Mouse (Mus musculus) embryonic stem cell, embryonic (primary cell): ENCODE measurements around the gene Exph5.

Experiments
- CTCF ChIA-PET, 4 experiments: fragments of 300-600 bp in 2 of 4; fragments of 350-600 bp in 2 of 4; sonication (Branson Sonifier 250); formaldehyde crosslinking; loops; one replicate each; lab custom pipeline; 2022; ENCODE audit warnings: inconsistent platforms in 2 of 4; lab: Charles Lee
- POLR2A ChIA-PET, 4 experiments: fragments of 300-600 bp in 2 of 4; fragments of 350-600 bp in 2 of 4; sonication (Branson Sonifier 250); formaldehyde crosslinking; loops; one replicate each; lab custom pipeline; 2022; ENCODE audit warnings: antibody characterized with exemption in 4 of 4, inconsistent platforms in 1 of 4; lab: Charles Lee

Exph5 gene

GRCm38 (mm10) chr9:53292833-53293232 is 8.6 kb upstream of the Exph5 start:
- ChIA-PET POLR2A (interaction anchor here in 1 of 4 experiments (0.6 kb wide), 1 partner anchor 52 kb away, joined by 11 read pairs; no protein-coding TSS in a partner anchor), CTCF (no interaction called here)

- ChIA-PET CTCF (interaction anchor here in 1 of 4 experiments (1.4 kb wide), 1 partner anchor 63 kb away, joined by 3 read pairs; no protein-coding TSS in a partner anchor), POLR2A (interaction anchor here in 3 of 4 experiments (0.5 to 2.3 kb wide), 14 partner anchors 14 to 368 kb away, joined by 3 to 9 read pairs (median 3); partner anchors contain the start of gene Cul5 (in 1 of the 3))
These were observed 386 bp downstream of the Exph5 start for GRCm38 (mm10) chr9:53301801-53302311.

DNA sequence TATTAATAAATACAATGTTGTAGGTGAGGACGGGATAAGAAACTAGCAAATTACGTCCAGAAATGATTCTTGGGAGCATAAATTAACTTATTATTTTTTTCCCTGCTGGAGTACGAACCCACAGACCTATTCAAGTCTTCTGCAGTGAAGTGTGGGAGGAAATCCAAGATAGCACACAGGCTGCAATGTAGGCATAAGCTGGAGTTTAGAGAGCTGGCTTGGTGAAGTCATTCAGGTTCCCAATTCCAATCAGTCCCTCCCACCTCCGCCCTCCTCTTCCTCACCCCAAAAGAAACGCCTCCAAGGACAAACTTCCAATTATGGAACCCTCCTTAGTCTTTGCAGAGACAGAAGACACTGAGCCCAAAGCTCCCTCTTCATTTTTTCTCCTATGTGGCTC is 945 bp downstream of the Exph5 start:
- ChIA-PET POLR2A (interaction anchor here in 2 of 4 experiments (0.7 to 2.3 kb wide), 8 partner anchors 9 to 367 kb away, joined by 3 to 9 read pairs (median 4); partner anchors contain the start of gene Cul5 (in 1 of the 2)), CTCF (no interaction called here)

DNA sequence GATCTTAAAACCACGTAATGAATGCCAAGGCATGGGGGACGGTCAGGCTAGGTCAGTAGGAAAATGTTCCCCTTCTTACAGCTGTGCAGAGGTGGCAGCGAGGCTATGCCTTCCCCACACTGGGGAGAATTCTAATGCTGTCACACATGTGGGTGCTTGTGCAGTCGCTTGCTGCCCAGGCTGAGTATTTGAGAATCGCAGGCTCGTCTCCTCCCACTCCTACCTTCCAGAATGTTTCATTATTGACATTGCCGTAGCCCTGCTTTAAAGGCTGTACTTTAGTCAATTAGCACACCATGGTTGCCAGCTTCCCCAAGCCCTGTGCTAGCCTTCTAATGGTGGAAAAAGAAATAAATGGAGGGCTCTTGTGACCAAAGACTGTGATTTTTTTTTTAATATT is 6.4 kb downstream of the Exph5 start:
- CTCF ChIA-PET = no interaction called here
- POLR2A ChIA-PET = interaction anchor here in 1 of 4 experiments (0.8 kb wide), 1 partner anchor 9 kb away, joined by 3 read pairs; no protein-coding TSS in a partner anchor

DNA sequence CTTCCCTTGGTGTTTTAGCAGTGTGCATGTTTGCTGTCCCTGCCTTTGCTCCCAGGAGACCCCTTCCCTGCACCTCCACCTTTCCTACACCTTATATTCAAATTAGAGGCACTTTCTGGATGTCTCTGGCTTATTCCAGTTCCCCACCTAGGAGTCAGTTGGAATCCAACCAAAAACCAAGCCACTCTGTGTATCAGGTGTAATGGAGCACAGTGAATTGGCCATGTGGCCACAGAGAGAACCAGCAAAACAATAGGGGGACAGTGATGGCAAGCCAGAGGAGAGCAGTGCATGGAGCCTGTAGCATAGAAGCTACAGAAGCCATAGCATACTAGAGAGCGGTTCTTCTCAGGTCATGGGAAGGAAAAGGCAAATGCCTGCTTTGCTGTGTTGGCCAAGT is 11.5 kb downstream of the Exph5 start:
- ChIA-PET POLR2A (interaction anchor here in 2 of 4 experiments (0.5 to 0.6 kb wide), 2 partner anchors 41 to 73 kb away, joined by 4 read pairs; no protein-coding TSS in a partner anchor), CTCF (no interaction called here)

DNA sequence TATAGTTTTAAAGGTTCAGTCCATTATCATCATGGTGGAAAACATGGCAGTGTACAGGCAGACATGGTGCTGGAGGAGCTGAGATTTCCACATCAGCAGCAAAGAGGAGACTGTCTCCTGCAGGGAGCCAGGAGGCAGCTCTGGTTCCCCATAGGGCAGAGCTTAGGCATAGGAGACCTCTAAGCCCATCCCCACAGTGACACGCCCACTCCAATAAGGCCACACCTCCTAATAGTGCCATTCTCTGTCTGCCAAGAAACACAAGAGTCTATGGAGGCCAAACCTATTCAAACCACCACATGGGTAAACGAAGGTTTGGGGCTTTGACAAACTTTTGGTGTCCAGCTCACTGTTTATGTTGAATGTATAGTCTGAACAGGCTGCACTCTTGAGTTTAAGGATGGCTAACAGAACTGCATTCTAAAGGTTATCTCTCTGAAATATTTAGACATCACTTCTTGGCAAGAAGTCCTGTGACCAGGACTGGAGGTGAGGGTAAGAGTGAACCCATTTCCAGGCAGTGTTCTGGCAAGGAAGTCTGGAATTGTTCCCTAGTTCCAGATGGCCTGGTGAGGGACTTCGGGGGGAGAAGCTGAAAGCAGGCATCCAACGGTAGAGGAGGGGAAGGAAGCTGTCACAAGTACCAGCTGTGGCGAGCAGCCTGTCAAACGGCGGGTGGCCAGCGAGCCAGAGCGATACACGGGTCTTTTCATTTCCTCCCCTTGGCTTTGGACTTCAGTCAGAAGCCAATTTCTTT is 19.6 kb downstream of the Exph5 start:
- ChIA-PET CTCF (no interaction called here), POLR2A (interaction anchor here in 2 of 4 experiments (0.8 to 1.4 kb wide), 3 partner anchors 8 to 50 kb away, joined by 3 to 4 read pairs (median 3); no protein-coding TSS in a partner anchor)

GRCm38 (mm10) chr9:53321683-53322082 is 20.2 kb downstream of the Exph5 start:
- CTCF ChIA-PET = no interaction called here

GRCm38 (mm10) chr9:53323419-53324251 is 22.2 kb downstream of the Exph5 start:
- CTCF ChIA-PET = no interaction called here
- POLR2A ChIA-PET = interaction anchor here in 3 of 4 experiments (0.6 to 1.8 kb wide), 6 partner anchors 17 to 479 kb away, joined by 3 to 5 read pairs (median 4); partner anchors contain the start of gene Exph5 (in 1 of the 3)

More at GRCm38 (mm10) chr9:53321683-53322082, 20.2 kb downstream of the Exph5 start:
- POLR2A ChIA-PET = interaction anchor here in 1 of 4 experiments (0.9 to 1.4 kb wide), 2 partner anchors 8 to 51 kb away, joined by 3 to 4 read pairs; no protein-coding TSS in a partner anchor

DNA sequence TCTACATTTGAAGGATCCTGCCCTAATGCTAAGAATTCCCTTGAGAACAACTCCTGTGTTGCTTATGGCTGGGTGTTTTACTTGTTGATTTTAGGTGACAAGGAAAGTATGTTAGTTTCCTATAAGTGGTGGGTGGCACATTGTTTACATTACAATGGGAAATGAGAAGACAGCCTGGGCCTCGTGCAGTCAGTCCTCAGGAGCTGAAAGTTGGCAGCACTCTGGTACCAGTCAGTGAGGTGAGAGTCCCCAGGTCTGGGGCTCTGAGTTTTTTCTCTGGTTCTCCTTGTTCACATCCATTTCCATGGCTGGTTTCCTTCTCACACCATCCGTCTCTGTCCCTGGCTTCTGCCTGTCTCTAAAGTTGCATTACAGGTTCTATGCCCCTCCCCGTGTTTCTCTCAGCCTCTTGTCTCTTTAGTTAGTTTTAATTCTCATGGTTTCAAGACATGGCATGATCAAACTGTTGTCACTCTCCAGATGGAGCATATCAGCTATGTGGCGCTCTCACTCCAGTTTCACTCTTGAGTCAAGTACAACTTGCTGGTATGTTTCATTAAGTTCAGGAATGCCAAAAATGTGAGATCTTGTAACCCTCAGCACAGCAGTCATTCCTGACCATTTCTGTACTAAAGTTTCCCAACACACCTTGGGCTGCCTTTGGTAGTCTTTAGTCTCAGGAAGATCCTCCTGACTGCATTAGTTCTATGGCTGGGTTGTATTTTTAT is 24.1 kb downstream of the Exph5 start:
- POLR2A ChIA-PET = interaction anchor here in 2 of 4 experiments (0.5 to 2.0 kb wide), 3 partner anchors 16 to 1235 kb away, joined by 3 to 11 read pairs (median 4); no protein-coding TSS in a partner anchor
- CTCF ChIA-PET = no interaction called here

- CTCF ChIA-PET = interaction anchor here in 1 of 4 experiments (1.0 kb wide), 1 partner anchor 70 kb away, joined by 3 read pairs; no protein-coding TSS in a partner anchor
- POLR2A ChIA-PET = interaction anchor here in 2 of 4 experiments (0.9 to 4.1 kb wide), 4 partner anchors 12 to 77 kb away, joined by 3 to 25 read pairs (median 7); no protein-coding TSS in a partner anchor
These were observed 26.7 kb downstream of the Exph5 start for GRCm38 (mm10) chr9:53328203-53328602.

GRCm38 (mm10) chr9:53329301-53330206 is 28.1 kb downstream of the Exph5 start:
- POLR2A ChIA-PET = interaction anchor here in 3 of 4 experiments (0.5 to 4.1 kb wide), 14 partner anchors 9 to 1282 kb away, joined by 3 to 25 read pairs (median 4); partner anchors contain the start of genes 4930550C14Rik (in 1 of the 3), Exph5 (in 1 of the 3), Kdelc2 (in 1 of the 3) and Rdx (in 1 of the 3)
- CTCF ChIA-PET = interaction anchor here in 2 of 4 experiments (0.5 to 0.7 kb wide), 3 partner anchors 64 to 1336 kb away, joined by 4 to 17 read pairs (median 4); no protein-coding TSS in a partner anchor

DNA sequence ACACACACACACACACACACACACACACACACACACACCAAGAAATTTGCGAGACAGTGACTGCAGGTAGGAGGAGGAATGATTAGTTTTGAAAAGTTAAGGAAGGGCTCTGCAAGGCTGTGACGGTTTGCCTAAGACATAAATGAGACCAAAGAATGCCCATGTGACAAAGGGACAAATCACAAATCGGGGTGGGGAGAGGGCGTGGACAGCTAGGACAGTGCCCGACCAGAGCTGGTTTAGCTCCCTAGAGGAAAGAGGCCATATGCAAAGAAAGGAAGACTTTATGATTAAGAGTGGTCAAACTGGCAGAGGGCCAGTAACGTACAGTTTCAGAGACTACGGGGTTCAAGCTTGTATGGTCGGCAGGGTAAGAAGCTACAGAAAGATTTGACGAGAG is 28.8 kb downstream of the Exph5 start:
- ChIA-PET CTCF (no interaction called here), POLR2A (interaction anchor here in 2 of 4 experiments (0.9 to 4.1 kb wide), 12 partner anchors 9 to 1283 kb away, joined by 3 to 25 read pairs (median 4); partner anchors contain the start of genes 4930550C14Rik (in 1 of the 2), Exph5 (in 1 of the 2) and Rdx (in 1 of the 2))

- ChIA-PET POLR2A (interaction anchor here in 2 of 4 experiments (0.6 to 3.0 kb wide), 3 partner anchors 11 to 398 kb away, joined by 3 to 11 read pairs (median 6); no protein-coding TSS in a partner anchor), CTCF (no interaction called here)
These were observed 32.0 kb downstream of the Exph5 start for GRCm38 (mm10) chr9:53333436-53333835.

- ChIA-PET POLR2A (interaction anchor here in 1 of 4 experiments (0.9 to 3.0 kb wide), 2 partner anchors 9 to 70 kb away, joined by 3 to 11 read pairs; no protein-coding TSS in a partner anchor), CTCF (no interaction called here)
These were observed 33.7 kb downstream of the Exph5 start for GRCm38 (mm10) chr9:53335131-53335530.

DNA sequence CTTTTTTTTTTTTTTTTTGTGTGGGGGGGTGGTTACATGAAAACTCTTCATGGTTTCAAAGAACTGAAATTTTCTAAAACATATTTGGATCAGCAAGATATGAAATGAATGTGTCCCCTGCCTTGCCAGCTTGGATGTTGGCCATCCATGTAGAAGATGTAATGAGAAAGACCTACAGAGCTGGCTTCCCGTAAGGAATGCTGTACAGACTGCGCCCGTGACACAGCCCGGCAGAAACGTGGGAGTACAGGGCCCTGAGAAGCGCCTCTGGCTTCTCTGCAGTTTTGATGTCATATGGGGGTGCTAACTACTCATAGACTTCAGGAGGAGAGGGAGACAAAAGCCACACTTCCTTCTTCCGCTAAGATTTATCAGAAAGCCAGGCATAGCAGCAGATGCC is 38.1 kb downstream of the Exph5 start:
- CTCF ChIA-PET = interaction anchor here in 1 of 4 experiments (1.9 kb wide), 1 partner anchor 59 kb away, joined by 5 read pairs; no protein-coding TSS in a partner anchor
- POLR2A ChIA-PET = interaction anchor here in 2 of 4 experiments (1.3 to 4.1 kb wide), 5 partner anchors 10 to 328 kb away, joined by 3 to 25 read pairs (median 11); partner anchors contain the start of gene Kdelc2 (in 2 of the 2)
